Mouse (Mus musculus) liver, postnatal 0 days (tissue): ENCODE data around the gene Olfr418.
"Not testable (repeated sequence)": the region's sequence is repeated elsewhere in the genome, so short reads cannot be mapped to it uniquely, and the experiment has no call there.

Experiments used
- CTCF ChIP-seq: sonication (generic); IDR thresholded peaks from 2 replicates; pipeline ENCODE4 v1.5.1; 2016; ENCODE audit warnings: antibody characterized with exemption, low read depth
- EP300 ChIP-seq: IDR thresholded peaks from 2 replicates; pipeline ENCODE4 v1.6.1; 2016; ENCODE audit warnings: antibody characterized with exemption, low read depth, mild to moderate bottlenecking

- TF ChIP-seq CTCF, EP300: not testable (repeated sequence)
Observed at GRCm38 (mm10) chr1:173313535-173314050, 47.8 kb downstream of the Olfr418 start.
